ENCODE assay signal across 8 mouse cellular contexts in the genomic region with DNA sequence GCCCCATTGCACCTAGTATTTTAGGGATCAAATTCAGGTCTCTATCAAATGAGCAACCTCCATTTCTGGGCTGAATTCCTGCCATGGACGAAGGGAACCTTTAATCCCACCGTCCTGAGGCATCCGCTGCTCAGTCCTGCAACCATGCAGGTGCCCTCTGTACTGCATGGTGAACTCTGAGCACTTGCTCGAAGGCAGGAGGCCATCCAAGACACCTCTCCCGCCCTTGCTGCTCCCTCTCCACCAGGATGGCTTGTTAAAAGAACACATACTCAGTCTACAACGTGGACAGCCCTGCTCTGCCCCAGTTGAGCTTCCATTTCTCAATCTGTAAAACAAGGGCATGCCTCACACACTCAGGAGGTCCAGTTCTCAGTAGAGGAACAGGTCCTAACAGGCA. TPM values are rescaled to one million over a fixed set of nuclear protein-coding genes. Genes with fewer than 3 reads are reported as not detected.
DNase-seq lines count a peak whose midpoint lies in the region; ATAC-seq and TF ChIP-seq lines count a peak whose summit lies in the region.

No protein-coding gene starts in this region.

- TF ChIP-seq CTCF in embryonic fibroblast, embryonic 13.5 days (IDR thresholded peaks at IDR 0.05; ENCODE audit: borderline replicate concordance, insufficient read depth, low read length) = no peak
- no peak for TF ChIP-seq CTCF in midbrain, postnatal 0 days (IDR thresholded peaks at IDR 0.05)

- peaks cover 27% of the 10 kb centered on the region for H3K36me3 ChIP-seq in kidney, embryonic 16.5 days (ENCODE audit: insufficient read depth, low read length)
- peaks cover 22% of the 10 kb centered on the region for H3K36me3 ChIP-seq in midbrain, postnatal 0 days (ENCODE audit: insufficient read depth, low read length)

- 53% methylated on average over 6 of the region's 6 CpGs for WGBS in kidney, embryonic 16.5 days
- 54% methylated on average over 6 of the region's 6 CpGs for WGBS in midbrain, postnatal 0 days

- no peaks in the 10 kb centered on the region for H3K9me3 ChIP-seq in kidney, embryonic 16.5 days (ENCODE audit: low read length)
- H3K9me3 ChIP-seq in midbrain, postnatal 0 days (ENCODE audit: low read length) = no peaks in the 10 kb centered on the region

- no peak for ATAC-seq in kidney, embryonic 16.5 days (ENCODE audit: low FRiP score, low TSS enrichment)
- ATAC-seq in midbrain, postnatal 0 days (ENCODE audit: low FRiP score) = no peak

- DNase-seq in kidney, adult 11 months = peak; percentile 55
- DNase-seq in kidney, postnatal 10 days = no peak
- no peak for DNase-seq in midbrain, postnatal 0 days (ENCODE audit: low spot score)
- DNase-seq in cerebellum, postnatal 36 days = no peak
- DNase-seq in left cerebral cortex, adult 18-20 months (ENCODE audit: low spot score in 2 of 2) = no peak
- DNase-seq in left cerebral cortex, adult 9 months (ENCODE audit: low spot score in 2 of 2) = no peak

- H3K4me2 ChIP-seq in kidney, embryonic 16.5 days (replicated peaks; ENCODE audit: low read depth, low read length) = peak overlapping the region; percentile 80
- peak overlapping the region; percentile 70 for H3K4me2 ChIP-seq in midbrain, postnatal 0 days (ENCODE audit: low read depth, low read length, poor library complexity, severe bottlenecking)

- TF ChIP-seq POLR2A in embryonic fibroblast, embryonic 13.5 days (IDR thresholded peaks at IDR 0.05; ENCODE audit: low read depth, low read length) = no peak

- no peaks in the 10 kb centered on the region for H3K27me3 ChIP-seq in kidney, embryonic 16.5 days (ENCODE audit: insufficient read depth, low read length)
- no peaks in the 10 kb centered on the region for H3K27me3 ChIP-seq in midbrain, postnatal 0 days (ENCODE audit: insufficient read depth, low read length)

- H3K4me1 ChIP-seq in embryonic fibroblast, embryonic 13.5 days (ENCODE audit: control insufficient read depth, insufficient read depth, low read length) = peaks cover 20% of the 10 kb centered on the region
- H3K4me1 ChIP-seq in kidney, embryonic 16.5 days (ENCODE audit: insufficient read depth, low read length) = peaks cover 61% of the 10 kb centered on the region
- peaks cover 17% of the 10 kb centered on the region for H3K4me1 ChIP-seq in midbrain, postnatal 0 days (ENCODE audit: insufficient read depth, low read length)

- H3K4me3 ChIP-seq in embryonic fibroblast, embryonic 13.5 days (ENCODE audit: insufficient read depth, low read length) = 0 out of 2 replicates have a peak overlapping the region, but pooled peaks have one; percentile 60
- H3K4me3 ChIP-seq in kidney, embryonic 16.5 days (ENCODE audit: low read length) = peak overlapping the region; percentile 50; the same call in 1 of the 2 replicates
- H3K4me3 ChIP-seq in midbrain, postnatal 0 days (ENCODE audit: low read depth, low read length) = peak overlapping the region; percentile 14

- no peak overlapping the region for H3K27ac ChIP-seq in embryonic fibroblast, embryonic 13.5 days (ENCODE audit: insufficient read depth, low read length)
- no peak overlapping the region; the same call in 1 of the 2 replicates for H3K27ac ChIP-seq in kidney, embryonic 16.5 days (ENCODE audit: low read length)
- H3K27ac ChIP-seq in midbrain, postnatal 0 days (ENCODE audit: low read depth, low read length) = peak overlapping the region; percentile 76; the same call in 1 of the 2 replicates

- peak overlapping the region; percentile 61 for H3K9ac ChIP-seq in kidney, embryonic 16.5 days (replicated peaks; ENCODE audit: low read length)
- peak overlapping the region; percentile 48 for H3K9ac ChIP-seq in midbrain, postnatal 0 days (replicated peaks; ENCODE audit: low read length, poor library complexity, severe bottlenecking)

RNA-seq across cellular contexts. Expression of gene Srebf1, which starts 14.2 kb away (rescaled TPM):
- 54.1 and 57.3 TPM in 2 replicates for polyA plus RNA-seq in embryonic fibroblast, embryonic 13.5 days (2011; ENCODE audit: insufficient read length, low read depth, missing spikeins)
- 51.3 and 62.2 TPM in 2 replicates for polyA plus RNA-seq in kidney, embryonic 16.5 days (2015; fragmentation: Nextera tagmentation; extraction: Ambion mirVana)
- 77.1 and 96.5 TPM in 2 replicates for total RNA-seq in midbrain, postnatal 0 days (2014; rRNA removed)
- 34.5 and 38.1 TPM in 2 replicates for polyA plus RNA-seq in midbrain, postnatal 0 days (2015; fragmentation: Nextera tagmentation; extraction: Ambion mirVana)
- total RNA-seq in left cerebral cortex, adult 18-20 months (2021) = 10 to 100 TPM; 66.2 to 68.2 TPM
